11 mouse cellular contexts compared by ENCODE assay signal in the genomic region with DNA sequence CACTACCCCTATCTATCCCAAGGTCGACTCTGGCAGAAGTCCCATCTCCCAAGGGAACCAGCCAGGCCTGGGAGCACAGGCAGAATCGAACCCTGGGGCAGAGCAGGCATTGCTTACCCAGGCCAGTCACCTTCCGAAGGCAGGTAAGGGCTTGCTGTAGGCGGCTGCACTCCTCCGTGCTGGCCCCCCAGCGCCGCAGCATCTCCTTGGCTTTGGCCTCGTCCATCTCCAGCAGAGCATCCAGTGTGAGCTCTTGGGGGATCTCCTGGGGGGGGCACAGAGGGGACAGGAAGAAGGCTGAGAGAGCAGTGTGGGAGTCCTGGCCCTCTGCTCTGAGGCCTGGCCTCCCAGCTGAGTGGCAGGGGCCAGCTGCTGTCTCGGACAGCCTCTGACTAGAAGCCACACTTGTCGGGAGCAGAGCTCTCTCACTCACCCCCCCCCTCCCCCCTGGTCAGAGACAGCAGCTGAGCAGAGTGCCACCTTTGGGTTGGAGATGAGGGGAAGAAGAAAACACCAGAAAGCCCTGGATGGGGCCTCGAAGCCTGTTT.
DNase-seq lines count a peak whose midpoint lies in the region; ATAC-seq and TF ChIP-seq lines count a peak whose summit lies in the region.
"Had no signal": no experiment of that assay in that cellular context is flagged by ENCODE, and none has a peak within 500 bp of the region (broad histone marks: within the 10 kb centered on the region; RNA-seq: fewer than 3 reads in every experiment).

No protein-coding gene starts in this region.

- 76% methylated on average over 11 of the region's 11 CpGs for WGBS in forebrain, embryonic 10.5 days
- 78% methylated on average over 11 of the region's 11 CpGs for WGBS in forebrain, embryonic 14.5 days
- WGBS in kidney, embryonic 16.5 days, result 56% methylated on average over 11 of the region's 11 CpGs
- 64% methylated on average over 11 of the region's 11 CpGs for WGBS in stomach, postnatal 0 days

- H3K27me3 ChIP-seq in forebrain, embryonic 10.5 days (ENCODE audit: poor library complexity, severe bottlenecking), result no peaks in the 10 kb centered on the region
- H3K27me3 ChIP-seq in forebrain, embryonic 14.5 days (replicated peaks; ENCODE audit: control insufficient read depth, insufficient read depth, low read length), result no peaks in the 10 kb centered on the region
- no peaks in the 10 kb centered on the region for H3K27me3 ChIP-seq in kidney, embryonic 16.5 days (ENCODE audit: insufficient read depth, low read length)
- H3K27me3 ChIP-seq in stomach, postnatal 0 days (ENCODE audit: control insufficient read depth, insufficient read depth, low read length), result no peaks in the 10 kb centered on the region

- no peak for DNase-seq in forebrain, embryonic 10.5 days (ENCODE audit: extremely low spot score, low spot score)
- no peak for DNase-seq in forebrain, embryonic 14.5 days (ENCODE audit: low spot score)
- no peak for DNase-seq in kidney, adult 18-20 months
- peak; percentile 20 for DNase-seq in thymus, postnatal 4 days
- DNase-seq in thymus, postnatal 25 days, result no peak
- DNase-seq in stomach, postnatal 0 days (ENCODE audit: low spot score), result no peak
- no peak for DNase-seq in cerebellum, adult 8-10 months
- DNase-seq: adrenal gland, postnatal 14 days; cerebellum, adult 2 months; layer of hippocampus, postnatal 36 days had no signal

- H3K4me1 ChIP-seq in forebrain, embryonic 10.5 days, result peaks cover 30% of the 10 kb centered on the region
- no peaks in the 10 kb centered on the region; the same call in 1 of the 2 replicates for H3K4me1 ChIP-seq in forebrain, embryonic 14.5 days (ENCODE audit: control insufficient read depth, insufficient read depth, low read length)
- H3K4me1 ChIP-seq in kidney, embryonic 16.5 days (ENCODE audit: insufficient read depth, low read length), result peaks cover 10% of the 10 kb centered on the region; the same call in 1 of the 2 replicates
- 0 out of 2 replicates have a peak, but pooled peaks cover 3% of the 10 kb centered on the region for H3K4me1 ChIP-seq in stomach, postnatal 0 days (replicated peaks; ENCODE audit: control insufficient read depth, insufficient read depth)

- peaks cover 25% of the 10 kb centered on the region for H3K36me3 ChIP-seq in forebrain, embryonic 10.5 days (replicated peaks)
- H3K36me3 ChIP-seq in forebrain, embryonic 14.5 days (ENCODE audit: control insufficient read depth, insufficient read depth, low read length), result peaks cover 19% of the 10 kb centered on the region; the same call in 1 of the 2 replicates
- peaks cover 7% of the 10 kb centered on the region; the same call in 1 of the 2 replicates for H3K36me3 ChIP-seq in kidney, embryonic 16.5 days (ENCODE audit: insufficient read depth, low read length)
- H3K36me3 ChIP-seq in stomach, postnatal 0 days (ENCODE audit: control insufficient read depth, insufficient read depth, low read length), result 0 out of 2 replicates have a peak, but pooled peaks cover 5% of the 10 kb centered on the region

- no peak for TF ChIP-seq EP300 in stomach, postnatal 0 days (optimal IDR thresholded peaks at IDR 0.05)

- H3K4me2 ChIP-seq in forebrain, embryonic 14.5 days (ENCODE audit: low read length), result no peak overlapping the region
- no peak overlapping the region for H3K4me2 ChIP-seq in kidney, embryonic 16.5 days (replicated peaks; ENCODE audit: low read depth, low read length)
- no peak overlapping the region for H3K4me2 ChIP-seq in stomach, postnatal 0 days (replicated peaks; ENCODE audit: low read depth)

- peak overlapping the region; percentile 76 for H3K27ac ChIP-seq in forebrain, embryonic 10.5 days
- H3K27ac ChIP-seq in forebrain, embryonic 14.5 days (ENCODE audit: low read depth, low read length), result no peak overlapping the region
- H3K27ac ChIP-seq in kidney, embryonic 16.5 days (ENCODE audit: low read length), result peak overlapping the region; percentile 39
- H3K27ac ChIP-seq in stomach, postnatal 0 days (replicated peaks), result peak overlapping the region; percentile 24; the same call in 1 of the 2 replicates

- H3K9me3 ChIP-seq in forebrain, embryonic 10.5 days, result no peaks in the 10 kb centered on the region
- no peaks in the 10 kb centered on the region for H3K9me3 ChIP-seq in forebrain, embryonic 14.5 days (replicated peaks; ENCODE audit: control insufficient read depth, low read length)
- H3K9me3 ChIP-seq in kidney, embryonic 16.5 days (ENCODE audit: low read length), result peaks cover 6% of the 10 kb centered on the region; the same call in 1 of the 2 replicates
- no peaks in the 10 kb centered on the region for H3K9me3 ChIP-seq in stomach, postnatal 0 days (ENCODE audit: control insufficient read depth, low read length)

- no peak for TF ChIP-seq CTCF in stomach, postnatal 0 days (IDR thresholded peaks at IDR 0.05; ENCODE audit: low read depth)

- no peak overlapping the region for H3K9ac ChIP-seq in forebrain, embryonic 14.5 days (ENCODE audit: low read length)
- H3K9ac ChIP-seq in kidney, embryonic 16.5 days (replicated peaks; ENCODE audit: low read length), result no peak overlapping the region
- H3K9ac ChIP-seq in stomach, postnatal 0 days (ENCODE audit: low read length), result no peak overlapping the region

- ATAC-seq in forebrain, embryonic 14.5 days, result no peak
- ATAC-seq in kidney, embryonic 16.5 days (ENCODE audit: low FRiP score, low TSS enrichment), result peak; percentile 34; the same call in 1 of the 2 replicates
- ATAC-seq in stomach, postnatal 0 days (ENCODE audit: low FRiP score, low TSS enrichment), result no peak

- H3K4me3 ChIP-seq in forebrain, embryonic 10.5 days, result no peak overlapping the region
- H3K4me3 ChIP-seq in forebrain, embryonic 14.5 days (ENCODE audit: low read depth, low read length), result no peak overlapping the region
- H3K4me3 ChIP-seq in kidney, embryonic 16.5 days (ENCODE audit: low read length), result no peak overlapping the region
- no peak overlapping the region for H3K4me3 ChIP-seq in stomach, postnatal 0 days (ENCODE audit: low read depth, low read length)
